Mouse (Mus musculus) left cerebral cortex, postnatal 10 days (tissue): Measurements from ENCODE around the gene Fetub. TPM values are rescaled to one million over a fixed set of nuclear protein-coding genes. Genes with fewer than 3 reads are reported as not detected.

Experiments used
- DNase-seq, 2 experiments: peaks; one replicate each; pipeline ENCODE4 v3.0.0; 2021 to 2022; ENCODE audit warnings: low spot score in 2 of 2, mixed read lengths in 1 of 2; ENCODE audit errors: extremely low spot score in 1 of 2
- intact Hi-C: fragments of 180-260 bp; cut with DNase I; formaldehyde crosslinking; loops from one replicate; pipeline ENCODE4 v1.15.1; 2025
- total RNA-seq, 2 experiments: library from RNA; stranded (reverse); gene quantifications; 2 replicates each; pipeline ENCODE4 v1.2.3; 2021

Fetub gene
- total RNA-seq = under 1 TPM in 1 of 2 experiments, not detected in 1; 0.58 TPM

GRCm38 (mm10) chr16:22918034-22918433 is at the start of gene Fetub:
Gene Fetub, plus strand, starts transcription at chr16:22918334.
- intact Hi-C loops = no loop called here
- DNase-seq = no peak

GRCm38 (mm10) chr16:22872397-22872796 is 45.7 kb upstream of the Fetub start:
- intact Hi-C loops = loop anchor here (5.0 kb wide), 1 partner anchor 245 kb away; no protein-coding TSS in a partner anchor
- DNase-seq = no peak

- intact Hi-C loops = loop anchor here (5.0 kb wide), 1 partner anchor 244 kb away; no protein-coding TSS in a partner anchor
- no peak for DNase-seq
Measured at GRCm38 (mm10) chr16:22873369-22873768, 44.8 kb upstream of the Fetub start.

GRCm38 (mm10) chr16:22876218-22877043 is 41.7 kb upstream of the Fetub start:
- no peak for DNase-seq
- intact Hi-C loops = loop anchor here (2.0 to 5.0 kb wide), 2 partner anchors 170 to 261 kb away; no protein-coding TSS in a partner anchor

- intact Hi-C loops = loop anchor here (2.0 to 5.0 kb wide), 2 partner anchors 169 to 259 kb away; no protein-coding TSS in a partner anchor
- peak in 1 of 2 experiments; percentile 49 for DNase-seq
Measured at GRCm38 (mm10) chr16:22877660-22878390, 40.3 kb upstream of the Fetub start.

GRCm38 (mm10) chr16:22878716-22879115 is 39.4 kb upstream of the Fetub start:
- DNase-seq = no peak
- intact Hi-C loops = loop anchor here (5.0 kb wide), 1 partner anchor 259 kb away; no protein-coding TSS in a partner anchor

GRCm38 (mm10) chr16:22879945-22880595 is 38.1 kb upstream of the Fetub start:
- no peak for DNase-seq
- intact Hi-C loops = loop anchor here (5.0 kb wide), 1 partner anchor 257 kb away; no protein-coding TSS in a partner anchor

GRCm38 (mm10) chr16:22880900-22881299 is 37.2 kb upstream of the Fetub start:
- intact Hi-C loops = no loop called here
- no peak for DNase-seq

GRCm38 (mm10) chr16:22881487-22881886 is 36.6 kb upstream of the Fetub start:
- no peak for DNase-seq
- intact Hi-C loops = no loop called here

- intact Hi-C loops = no loop called here
- no peak for DNase-seq
Measured at GRCm38 (mm10) chr16:22883441-22883840, 34.7 kb upstream of the Fetub start.

- intact Hi-C loops = no loop called here
- DNase-seq = no peak
Measured at GRCm38 (mm10) chr16:22885356-22885755, 32.8 kb upstream of the Fetub start.

GRCm38 (mm10) chr16:22886726-22887125 is 31.4 kb upstream of the Fetub start:
- intact Hi-C loops = no loop called here

GRCm38 (mm10) chr16:22888835-22889234 is 29.3 kb upstream of the Fetub start:
- intact Hi-C loops = no loop called here

More at GRCm38 (mm10) chr16:22886726-22887125, 31.4 kb upstream of the Fetub start:
- no peak for DNase-seq

GRCm38 (mm10) chr16:22889716-22890115 is 28.4 kb upstream of the Fetub start:
- no peak for DNase-seq
- intact Hi-C loops = no loop called here

More at GRCm38 (mm10) chr16:22888835-22889234, 29.3 kb upstream of the Fetub start:
- no peak for DNase-seq

GRCm38 (mm10) chr16:22890683-22891510 is 27.2 kb upstream of the Fetub start, which contains the start of gene Ahsg:
Gene Ahsg, plus strand, starts transcription at chr16:22891277.
- intact Hi-C loops = no loop called here

GRCm38 (mm10) chr16:22891733-22892154 is 26.4 kb upstream of the Fetub start:
- DNase-seq = no peak
- intact Hi-C loops = no loop called here

More at GRCm38 (mm10) chr16:22890683-22891510, 27.2 kb upstream of the Fetub start, which contains the start of gene Ahsg:
- no peak for DNase-seq

GRCm38 (mm10) chr16:22894095-22894494 is 24.0 kb upstream of the Fetub start:
- intact Hi-C loops = no loop called here

GRCm38 (mm10) chr16:22896618-22897017 is 21.5 kb upstream of the Fetub start:
- intact Hi-C loops = no loop called here
- DNase-seq = no peak

More at GRCm38 (mm10) chr16:22894095-22894494, 24.0 kb upstream of the Fetub start:
- DNase-seq = no peak
